Mouse (Mus musculus) adrenal gland, adult 8-10 months (tissue): ENCODE results near the gene Isg20. TPM values are rescaled to one million over a fixed set of nuclear protein-coding genes. Genes with fewer than 3 reads are reported as not detected.

Experiments used
- DNase-seq: peaks from one replicate; pipeline ENCODE4 v3.0.0; 2022
- total RNA-seq, 4 experiments: library from RNA; stranded (reverse); gene quantifications; 2 replicates each; pipeline ENCODE4 v1.2.4; 2022

Gene Isg20
- total RNA-seq, result 10 to 100 TPM in 1 of 4 experiments, 1 to 10 TPM in 3; 5.0 to 10.9 (median 7.5) TPM

- no peak for DNase-seq
These were observed at the start of gene Isg20 for GRCm38 (mm10) chr7:78912974-78913474. Isg20 (plus strand) TSS chr7:78913424.

- DNase-seq, result no peak
These were observed 49.3 kb upstream of the Isg20 start for GRCm38 (mm10) chr7:78863796-78864445.

- no peak for DNase-seq
These were observed 48.8 kb upstream of the Isg20 start for GRCm38 (mm10) chr7:78864446-78864802.

- no peak for DNase-seq
These were observed 47.8 kb upstream of the Isg20 start for GRCm38 (mm10) chr7:78865212-78865949.

GRCm38 (mm10) chr7:78868731-78869130, 44.5 kb upstream of the Isg20 start:
- no peak for DNase-seq

- DNase-seq, result no peak
These were observed 40.9 kb upstream of the Isg20 start for GRCm38 (mm10) chr7:78872366-78872765.

- DNase-seq, result no peak
These were observed 40.4 kb upstream of the Isg20 start for GRCm38 (mm10) chr7:78872831-78873230.

- DNase-seq, result no peak
These were observed 31.4 kb upstream of the Isg20 start for GRCm38 (mm10) chr7:78881607-78882468.

- no peak for DNase-seq
These were observed 30.8 kb upstream of the Isg20 start for GRCm38 (mm10) chr7:78882469-78882837.

- DNase-seq, result no peak
These were observed 30.1 kb upstream of the Isg20 start for GRCm38 (mm10) chr7:78883016-78883725.

- DNase-seq, result no peak
These were observed 29.5 kb upstream of the Isg20 start for GRCm38 (mm10) chr7:78883726-78884060.

GRCm38 (mm10) chr7:78884139-78884538, 29.1 kb upstream of the Isg20 start:
- DNase-seq, result no peak

GRCm38 (mm10) chr7:78885404-78885803, 27.8 kb upstream of the Isg20 start:
- DNase-seq, result no peak

- DNase-seq, result no peak
These were observed 26.7 kb upstream of the Isg20 start for GRCm38 (mm10) chr7:78886496-78886895.

GRCm38 (mm10) chr7:78887431-78887842, 25.8 kb upstream of the Isg20 start:
- no peak for DNase-seq

- DNase-seq, result peak; percentile 64
These were observed 22.6 kb upstream of the Isg20 start for GRCm38 (mm10) chr7:78890641-78891040.

GRCm38 (mm10) chr7:78893917-78894316, 19.3 kb upstream of the Isg20 start:
- DNase-seq, result no peak

- no peak for DNase-seq
These were observed 18.1 kb upstream of the Isg20 start for GRCm38 (mm10) chr7:78895021-78895652.

- peak; percentile 98 for DNase-seq
These were observed 17.4 kb upstream of the Isg20 start, which contains the start of gene Aen for GRCm38 (mm10) chr7:78895653-78896333. Aen (plus strand) TSS chr7:78895854.

- DNase-seq, result peak; percentile 49
These were observed 15.7 kb upstream of the Isg20 start for GRCm38 (mm10) chr7:78897567-78897966.

- DNase-seq, result no peak
These were observed 9.9 kb upstream of the Isg20 start for GRCm38 (mm10) chr7:78903174-78903870.
